Mouse (Mus musculus) CH12.LX (cell line): Measurements from ENCODE around the gene Zmat5.

Experiments used
- CHD2 ChIP-seq: IDR thresholded peaks from 2 replicates; pipeline ENCODE4 v1.6.1; 2011; ENCODE audit warnings: low read length, improper control_type of control experiment
- ELF1 ChIP-seq: IDR thresholded peaks from 2 replicates; pipeline ENCODE4 v1.6.1; 2014; ENCODE audit warnings: low read depth, mild to moderate bottlenecking, inconsistent platforms, low read length, improper control_type of control experiment
- NRF1 ChIP-seq: IDR thresholded peaks from 2 replicates; pipeline ENCODE4 v1.6.1; 2014; ENCODE audit warnings: low read depth, mild to moderate bottlenecking, inconsistent platforms, low read length, improper control_type of control experiment, moderate library complexity
- SMC3 ChIP-seq: IDR thresholded peaks from 2 replicates; pipeline ENCODE4 v1.6.1; 2011; ENCODE audit warnings: low read depth, low read length, improper control_type of control experiment
- ZKSCAN1 ChIP-seq: IDR thresholded peaks from 2 replicates; pipeline ENCODE4 v1.6.1; 2012; ENCODE audit warnings: low read depth, inconsistent platforms, low read length, improper control_type of control experiment, borderline replicate concordance

GRCm38 (mm10) chr11:4772925-4773324 is 68.4 kb downstream of the Zmat5 start:
- TF ChIP-seq ZKSCAN1 = no peak
- peak; percentile 80 for TF ChIP-seq SMC3
- TF ChIP-seq ELF1 = no peak
- no peak for TF ChIP-seq NRF1
- TF ChIP-seq CHD2 = no peak
